Mouse (Mus musculus) embryonic facial prominence, embryonic 15.5 days (tissue): ENCODE data around the gene Kalrn. TPM values are rescaled to one million over a fixed set of nuclear protein-coding genes. Genes with fewer than 3 reads are reported as not detected.

ENCODE experiments used
- ATAC-seq: fragments of 200-750 bp; cut with Nextera tagmentation; 2 replicates; pipeline ENCODE4 v1.8.0; 2017; ENCODE audit warnings: low read depth, moderate TSS enrichment; ENCODE audit not compliant: insufficient number of reproducible peaks, low FRiP score, low TSS enrichment
- H3K27ac ChIP-seq: fragments of 300-500 bp; sonication (generic); replicated peaks from 2 replicates; pipeline ENCODE4 v1.5.1; 2015; ENCODE audit warnings: mild to moderate bottlenecking, inconsistent platforms
- H3K27me3 ChIP-seq: fragments of 300-500 bp; sonication (generic); 2 replicates; pipeline ENCODE4 v1.6.1; 2015; ENCODE audit warnings: inconsistent platforms
- H3K36me3 ChIP-seq: fragments of 300-500 bp; sonication (generic); 2 replicates; pipeline ENCODE4 v1.6.1; 2015; ENCODE audit warnings: mild to moderate bottlenecking, inconsistent platforms
- H3K4me1 ChIP-seq: fragments of 300-500 bp; sonication (generic); 2 replicates; pipeline ENCODE4 v1.6.1; 2015; ENCODE audit warnings: inconsistent platforms
- H3K4me2 ChIP-seq: fragments of 300-500 bp; sonication (generic); replicated peaks from 2 replicates; pipeline ENCODE4 v1.6.1; 2015; ENCODE audit warnings: mild to moderate bottlenecking, inconsistent platforms
- H3K4me3 ChIP-seq: fragments of 300-500 bp; sonication (generic); replicated peaks from 2 replicates; pipeline ENCODE4 v1.5.1; 2015; ENCODE audit warnings: mild to moderate bottlenecking, inconsistent platforms
- H3K9ac ChIP-seq: fragments of 300-500 bp; sonication (generic); 2 replicates; pipeline ENCODE4 v1.6.1; 2015; ENCODE audit warnings: inconsistent platforms
- H3K9me3 ChIP-seq: fragments of 300-500 bp; sonication (generic); replicated peaks from 2 replicates; pipeline ENCODE4 v1.6.1; 2016; ENCODE audit warnings: inconsistent platforms
- WGBS: fragments of 180-500 bp; shearing (Covaris S2); methylation state at CpG from one replicate; pipeline ENCODE4 v1.1.7; 2015; 5-methylcytosine and 5-hydroxymethylcytosine counted together
- polyA plus RNA-seq: library from polyadenylated mRNA; unstranded; fragments of >200 nt; fragmentation: Nextera tagmentation; extraction: Ambion mirVana; gene quantifications from 2 replicates; pipeline ENCODE4 v1.2.1, GENCODE M21; 2015

Kalrn gene
- polyA plus RNA-seq, 1 experiment from 2014 or later, result 14.3 TPM

GRCm38 (mm10) chr16:34063313-34063712, 510.0 kb downstream of the Kalrn start:
- no peak overlapping the region for H3K9ac ChIP-seq
- WGBS, result 30% methylated on average over 4 of the region's 4 CpGs
- no peak overlapping the region for H3K4me2 ChIP-seq
- peak overlapping the region; percentile 82; the same call in 1 of the 2 replicates for H3K27ac ChIP-seq
- H3K4me3 ChIP-seq, result no peak overlapping the region
- no peaks in the 10 kb centered on the region for H3K36me3 ChIP-seq
- H3K27me3 ChIP-seq, result no peaks in the 10 kb centered on the region
- no peaks in the 10 kb centered on the region for H3K9me3 ChIP-seq
- peaks cover 14% of the 10 kb centered on the region; the same call in 1 of the 2 replicates for H3K4me1 ChIP-seq
- peak; percentile 76 for ATAC-seq

DNA sequence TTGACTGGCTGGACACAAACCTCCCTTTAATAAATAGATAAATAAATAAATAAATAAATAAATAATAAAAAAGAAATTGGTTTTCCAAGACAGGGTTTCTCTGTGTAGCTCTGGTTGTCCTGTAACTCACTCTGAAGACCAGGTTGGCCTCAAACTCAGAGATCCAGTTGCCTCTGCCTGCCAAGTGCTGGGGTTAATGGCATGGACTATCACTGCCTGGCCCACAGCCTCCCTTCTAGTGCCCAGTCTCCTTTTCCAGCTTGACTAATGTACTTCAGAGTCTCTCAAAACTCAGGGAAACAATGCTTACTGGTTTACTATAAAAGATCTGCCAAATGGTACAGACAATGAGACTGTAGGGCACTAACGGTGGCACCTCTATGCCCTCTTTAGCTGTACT, 511.7 kb downstream of the Kalrn start:
- Histone ChIP-seq H3K27me3 (no peaks in the 10 kb centered on the region), H3K9me3 (no peaks in the 10 kb centered on the region), H3K36me3 (no peaks in the 10 kb centered on the region), H3K27ac (no peak overlapping the region), H3K4me2 (no peak overlapping the region), H3K4me3 (no peak overlapping the region), H3K4me1 (peaks cover 18% of the 10 kb centered on the region; the same call in 1 of the 2 replicates), H3K9ac (no peak overlapping the region)
- WGBS, result 94% methylated on average over 1 of the region's 1 CpGs
- no peak for ATAC-seq

GRCm38 (mm10) chr16:34058611-34059010, 514.7 kb downstream of the Kalrn start:
- H3K4me3 ChIP-seq, result no peak overlapping the region
- peaks cover 12% of the 10 kb centered on the region; the same call in 1 of the 2 replicates for H3K36me3 ChIP-seq
- ATAC-seq, result no peak
- H3K4me2 ChIP-seq, result no peak overlapping the region
- no peaks in the 10 kb centered on the region for H3K9me3 ChIP-seq
- 40% methylated on average over 3 of the region's 3 CpGs for WGBS
- no peak overlapping the region for H3K27ac ChIP-seq
- H3K4me1 ChIP-seq, result peaks cover 17% of the 10 kb centered on the region; the same call in 1 of the 2 replicates
- no peaks in the 10 kb centered on the region for H3K27me3 ChIP-seq
- H3K9ac ChIP-seq, result no peak overlapping the region

DNA sequence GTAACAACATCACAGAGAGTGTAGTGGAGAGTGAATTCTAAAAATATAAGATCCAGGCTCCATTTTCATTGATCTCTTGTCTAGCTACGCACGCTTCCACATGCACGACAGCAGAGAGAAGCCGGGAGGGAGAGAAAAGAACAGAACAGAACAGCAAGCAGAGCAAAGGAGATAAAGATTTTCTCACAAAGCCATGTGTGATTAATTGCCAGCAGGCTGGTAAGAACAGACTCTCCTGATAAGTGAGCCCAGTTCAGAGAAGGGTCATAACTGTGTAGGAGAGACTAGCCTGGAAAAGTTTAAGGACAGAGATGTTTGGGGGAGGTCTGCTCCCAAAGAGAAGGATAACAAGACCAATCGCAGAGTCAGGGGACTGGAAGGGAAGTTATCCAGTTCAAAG, 515.9 kb downstream of the Kalrn start:
- WGBS, result 55% methylated on average over 5 of the region's 5 CpGs
- no peak for ATAC-seq
- no peak overlapping the region for H3K4me3 ChIP-seq
- H3K4me2 ChIP-seq, result no peak overlapping the region
- peaks cover 19% of the 10 kb centered on the region for H3K36me3 ChIP-seq
- H3K27ac ChIP-seq, result no peak overlapping the region
- no peak overlapping the region for H3K9ac ChIP-seq
- peaks cover 13% of the 10 kb centered on the region; the same call in 1 of the 2 replicates for H3K4me1 ChIP-seq
- no peaks in the 10 kb centered on the region for H3K9me3 ChIP-seq
- H3K27me3 ChIP-seq, result no peaks in the 10 kb centered on the region

GRCm38 (mm10) chr16:34056418-34057111, 516.8 kb downstream of the Kalrn start:
- H3K9ac ChIP-seq, result no peak overlapping the region
- H3K4me3 ChIP-seq, result no peak overlapping the region
- 48% methylated on average over 10 of the region's 10 CpGs for WGBS
- H3K4me1 ChIP-seq, result peaks cover 13% of the 10 kb centered on the region; the same call in 1 of the 2 replicates
- no peaks in the 10 kb centered on the region for H3K9me3 ChIP-seq
- H3K36me3 ChIP-seq, result peaks cover 19% of the 10 kb centered on the region
- H3K27me3 ChIP-seq, result no peaks in the 10 kb centered on the region
- no peak overlapping the region for H3K27ac ChIP-seq
- ATAC-seq, result no peak
- no peak overlapping the region for H3K4me2 ChIP-seq

GRCm38 (mm10) chr16:34050090-34050489, 523.2 kb downstream of the Kalrn start:
- 82% methylated on average over 7 of the region's 7 CpGs for WGBS

DNA sequence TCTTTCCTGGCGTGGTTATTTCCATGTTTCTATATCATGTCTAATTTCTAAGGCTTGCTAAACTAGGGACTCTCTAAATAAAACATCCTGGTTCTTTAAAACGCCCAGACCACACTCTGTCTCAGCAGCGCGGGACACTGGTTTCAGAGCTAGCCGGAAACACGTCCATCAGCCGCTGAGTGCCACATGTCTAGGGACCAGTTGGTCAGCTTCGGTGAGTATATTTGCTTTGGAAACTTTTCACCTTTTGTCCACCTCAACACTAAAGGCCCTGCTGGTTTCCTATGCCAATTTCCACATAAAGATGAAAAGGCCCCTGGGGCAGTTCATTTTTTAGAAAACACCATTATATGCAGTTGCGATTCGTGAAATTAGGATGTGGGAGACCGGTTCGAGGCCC, 524.0 kb downstream of the Kalrn start:
- Histone ChIP-seq H3K9ac (no peak overlapping the region), H3K27ac (no peak overlapping the region), H3K4me1 (no peaks in the 10 kb centered on the region), H3K4me2 (no peak overlapping the region), H3K9me3 (no peaks in the 10 kb centered on the region), H3K4me3 (no peak overlapping the region), H3K36me3 (peaks cover 14% of the 10 kb centered on the region), H3K27me3 (no peaks in the 10 kb centered on the region)
- no peak for ATAC-seq
- WGBS, result 91% methylated on average over 12 of the region's 12 CpGs

More at GRCm38 (mm10) chr16:34050090-34050489, 523.2 kb downstream of the Kalrn start:
- H3K4me3 ChIP-seq, result no peak overlapping the region
- no peaks in the 10 kb centered on the region for H3K27me3 ChIP-seq
- ATAC-seq, result no peak
- no peaks in the 10 kb centered on the region for H3K9me3 ChIP-seq
- no peak overlapping the region for H3K27ac ChIP-seq
- H3K4me2 ChIP-seq, result no peak overlapping the region
- peaks cover 19% of the 10 kb centered on the region for H3K36me3 ChIP-seq
- no peak overlapping the region for H3K9ac ChIP-seq
- H3K4me1 ChIP-seq, result no peaks in the 10 kb centered on the region

DNA sequence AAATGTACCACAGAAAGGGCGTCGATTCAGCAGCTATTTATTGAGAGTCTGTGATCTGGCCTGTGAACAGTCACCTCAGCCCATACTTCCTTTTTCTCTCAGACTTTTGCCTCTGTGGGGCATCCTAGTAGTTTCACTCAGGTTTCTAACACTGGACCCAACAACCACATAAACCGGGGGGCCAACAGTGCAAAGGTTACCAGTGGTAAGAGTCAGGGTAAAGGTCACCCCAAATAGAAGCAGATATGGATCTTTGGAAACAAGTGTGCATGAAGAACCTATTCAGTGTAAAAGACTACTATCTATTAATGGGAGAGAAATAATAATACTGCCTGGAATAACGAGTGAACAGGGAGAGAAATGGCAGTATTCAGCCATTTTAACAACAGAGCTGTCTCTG, 525.1 kb downstream of the Kalrn start:
- H3K9ac ChIP-seq, result no peak overlapping the region
- no peaks in the 10 kb centered on the region for H3K9me3 ChIP-seq
- ATAC-seq, result no peak
- H3K27me3 ChIP-seq, result no peaks in the 10 kb centered on the region
- H3K4me3 ChIP-seq, result no peak overlapping the region
- H3K36me3 ChIP-seq, result peaks cover 5% of the 10 kb centered on the region; the same call in 1 of the 2 replicates
- no peak overlapping the region for H3K27ac ChIP-seq
- H3K4me2 ChIP-seq, result no peak overlapping the region
- WGBS, result 92% methylated on average over 4 of the region's 4 CpGs
- no peaks in the 10 kb centered on the region for H3K4me1 ChIP-seq

DNA sequence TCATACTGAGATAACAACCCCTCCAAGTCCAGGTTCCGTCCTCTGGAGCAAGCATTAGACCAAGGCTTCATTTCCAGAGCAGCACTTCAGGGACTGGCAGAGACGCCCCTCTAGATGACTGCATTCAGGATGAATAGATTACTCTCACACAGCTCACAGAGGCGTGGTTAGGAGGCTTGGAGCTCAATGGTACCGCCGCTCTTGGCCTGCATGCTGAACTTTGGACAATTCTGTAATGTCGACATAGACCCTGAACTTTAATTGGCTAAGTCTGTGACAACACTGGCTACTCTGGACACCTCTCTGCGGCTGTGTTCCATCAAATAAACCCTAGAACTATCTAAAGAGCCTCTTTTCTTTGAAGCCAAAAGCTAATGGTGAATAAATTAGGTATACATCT, 525.8 kb downstream of the Kalrn start:
- no peak overlapping the region for H3K27ac ChIP-seq
- H3K4me1 ChIP-seq, result no peaks in the 10 kb centered on the region
- ATAC-seq, result no peak
- H3K9me3 ChIP-seq, result no peaks in the 10 kb centered on the region
- no peaks in the 10 kb centered on the region for H3K27me3 ChIP-seq
- H3K4me3 ChIP-seq, result no peak overlapping the region
- H3K36me3 ChIP-seq, result no peaks in the 10 kb centered on the region
- WGBS, result 79% methylated on average over 7 of the region's 7 CpGs
- no peak overlapping the region for H3K4me2 ChIP-seq
- no peak overlapping the region for H3K9ac ChIP-seq

- no peak overlapping the region for H3K4me3 ChIP-seq
- no peak for ATAC-seq
- H3K9me3 ChIP-seq, result no peaks in the 10 kb centered on the region
- no peak overlapping the region for H3K4me2 ChIP-seq
- no peak overlapping the region for H3K27ac ChIP-seq
- H3K9ac ChIP-seq, result no peak overlapping the region
- H3K4me1 ChIP-seq, result no peaks in the 10 kb centered on the region
- WGBS, result 78% methylated on average over 4 of the region's 4 CpGs
- no peaks in the 10 kb centered on the region for H3K27me3 ChIP-seq
- H3K36me3 ChIP-seq, result no peaks in the 10 kb centered on the region
Observed at GRCm38 (mm10) chr16:34047006-34047360, 526.3 kb downstream of the Kalrn start.

DNA sequence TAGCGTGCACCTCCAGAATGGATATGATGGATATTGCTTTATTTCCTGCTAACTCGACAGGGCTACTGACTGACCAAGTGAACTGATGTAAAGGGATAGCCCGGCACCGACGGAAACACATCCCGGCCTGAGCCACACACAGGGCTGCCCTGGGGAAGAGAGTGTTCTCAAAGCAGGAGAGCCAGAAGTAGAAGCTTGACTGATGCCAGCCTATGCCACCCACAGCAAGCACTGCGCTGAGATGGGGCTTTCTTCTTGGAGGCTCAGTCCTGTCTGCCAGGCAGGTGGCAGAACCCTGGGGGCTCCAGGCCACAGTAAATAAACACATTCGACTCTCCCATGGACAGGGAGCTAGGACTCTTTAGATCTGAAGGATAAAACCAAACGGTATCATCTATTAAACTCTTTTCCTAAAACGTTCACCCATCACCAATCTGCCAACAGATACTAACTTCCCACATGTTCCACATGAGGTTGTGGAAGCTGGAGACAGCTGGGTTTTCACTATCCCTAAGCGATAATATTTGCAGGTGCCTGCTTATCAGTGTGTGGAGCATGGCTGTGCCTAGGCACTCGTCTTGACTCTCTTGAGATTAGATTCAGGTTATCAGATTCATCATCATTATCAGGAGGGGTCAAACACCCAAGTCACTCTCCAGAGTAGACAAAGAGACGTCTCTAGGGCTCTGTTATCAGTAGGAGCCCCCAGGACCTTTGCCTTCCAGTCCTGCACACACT, 526.9 kb downstream of the Kalrn start:
- no peak for ATAC-seq
- H3K9me3 ChIP-seq, result no peaks in the 10 kb centered on the region
- H3K36me3 ChIP-seq, result no peaks in the 10 kb centered on the region
- H3K4me3 ChIP-seq, result no peak overlapping the region
- no peak overlapping the region for H3K9ac ChIP-seq
- H3K27me3 ChIP-seq, result no peaks in the 10 kb centered on the region
- 78% methylated on average over 13 of the region's 13 CpGs for WGBS
- H3K4me1 ChIP-seq, result no peaks in the 10 kb centered on the region
- H3K4me2 ChIP-seq, result no peak overlapping the region
- H3K27ac ChIP-seq, result no peak overlapping the region
